Mouse (Mus musculus) macrophage (primary cell): ENCODE results near the gene March11. TPM values are rescaled to one million over a fixed set of nuclear protein-coding genes. Genes with fewer than 3 reads are reported as not detected.

Experiments
- H3K27ac ChIP-seq: fragments of 350-480 bp; formaldehyde crosslinking; 2 replicates; pipeline ENCODE4 v1.9.0; 2021
- H3K36me3 ChIP-seq: fragments of 350-480 bp; formaldehyde crosslinking; 2 replicates; pipeline ENCODE4 v1.9.0; 2021; ENCODE audit errors: inconsistent target
- H3K4me3 ChIP-seq: fragments of 350-480 bp; formaldehyde crosslinking; 2 replicates; pipeline ENCODE4 v1.9.0; 2021; ENCODE audit errors: inconsistent target
- H3K79me2 ChIP-seq: fragments of 350-480 bp; formaldehyde crosslinking; 2 replicates; pipeline ENCODE4 v1.9.0; 2021; ENCODE audit errors: inconsistent target
- WGBS: methylation state at CpG from one replicate; pipeline ENCODE4 v1.1.7; 2026; ENCODE audit warnings: inconsistent platforms; ENCODE audit not compliant: missing documents; 5-methylcytosine and 5-hydroxymethylcytosine counted together
- polyA plus RNA-seq: library from polyadenylated mRNA; stranded (reverse); fragments of 250-400 nt; gene quantifications from 3 replicates; pipeline ENCODE4 v1.2.4, GENCODE M21; 2018; ENCODE audit warnings: inconsistent platforms

March11 gene
- polyA plus RNA-seq, 1 experiment from 2014 or later, result not detected

DNA sequence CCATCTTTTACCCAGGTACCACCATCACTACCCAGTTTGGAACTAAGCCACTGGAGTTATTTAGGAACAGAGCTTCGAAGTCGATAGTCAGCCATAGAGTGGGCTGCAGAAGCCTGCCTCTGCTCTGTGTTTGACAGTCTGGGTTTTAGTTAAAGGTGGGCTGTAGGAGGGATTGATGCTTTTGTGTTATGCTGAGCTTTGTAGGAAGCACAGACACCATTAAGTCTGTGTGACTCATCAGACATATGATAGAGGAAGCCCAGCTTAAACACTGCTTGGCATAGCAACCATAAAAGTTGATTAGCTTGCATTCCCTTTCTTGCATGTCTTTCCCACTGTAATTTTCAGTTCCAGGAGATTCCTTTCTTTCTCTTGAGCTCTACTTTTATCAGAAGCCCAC lies 87.7 kb downstream of the March11 start:
- 100% methylated on average over 2 of the region's 2 CpGs for WGBS
- no peak overlapping the region for H3K4me3 ChIP-seq
- no peaks in the 10 kb centered on the region for H3K79me2 ChIP-seq
- H3K27ac ChIP-seq, result no peak overlapping the region
- no peaks in the 10 kb centered on the region for H3K36me3 ChIP-seq

DNA sequence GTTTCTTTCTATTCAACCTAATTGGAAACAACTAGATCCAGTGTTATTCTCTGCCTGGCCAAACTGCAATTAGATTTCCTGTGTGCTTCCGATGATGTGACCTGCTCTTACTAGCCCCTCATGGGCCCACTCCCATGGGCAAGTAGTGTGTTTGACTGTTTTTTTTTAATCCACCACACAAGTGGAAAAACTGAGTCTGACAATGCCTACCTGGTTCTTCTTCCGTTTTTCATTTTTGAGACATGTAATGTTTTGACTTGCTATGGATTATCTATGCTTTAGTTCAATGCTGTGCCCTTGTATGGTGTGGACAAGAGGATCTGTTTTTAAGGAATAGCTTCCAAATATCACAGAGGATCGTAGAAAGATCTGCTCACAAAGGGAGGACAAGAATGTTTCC lies 116.4 kb downstream of the March11 start:
- WGBS, result 81% methylated on average over 3 of the region's 3 CpGs

DNA sequence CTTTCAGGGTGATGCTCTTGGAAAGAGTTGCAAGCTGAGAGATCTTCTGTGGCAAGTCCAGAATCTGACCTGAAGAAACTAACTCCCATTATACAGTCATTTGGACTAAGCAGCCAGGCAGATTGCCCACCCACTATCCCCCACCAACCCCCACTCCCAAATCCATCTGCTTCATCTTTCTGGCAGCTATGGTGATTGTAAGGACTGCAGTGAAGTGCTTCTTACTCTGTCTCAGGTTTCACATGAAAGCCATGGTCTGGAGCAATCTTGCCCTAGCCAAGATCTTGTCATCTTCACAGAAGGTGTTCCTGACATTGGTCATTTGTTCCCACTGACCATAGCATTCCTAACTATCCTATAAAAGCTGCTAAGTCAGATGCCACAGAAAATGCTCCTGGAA lies 117.4 kb downstream of the March11 start:
- H3K27ac ChIP-seq, result no peak overlapping the region
- no peaks in the 10 kb centered on the region for H3K36me3 ChIP-seq
- no peaks in the 10 kb centered on the region for H3K79me2 ChIP-seq
- H3K4me3 ChIP-seq, result no peak overlapping the region

More for the DNA sequence above, 116.4 kb downstream of the March11 start:
- no peaks in the 10 kb centered on the region for H3K79me2 ChIP-seq
- no peak overlapping the region for H3K4me3 ChIP-seq
- no peak overlapping the region for H3K27ac ChIP-seq
- no peaks in the 10 kb centered on the region for H3K36me3 ChIP-seq

DNA sequence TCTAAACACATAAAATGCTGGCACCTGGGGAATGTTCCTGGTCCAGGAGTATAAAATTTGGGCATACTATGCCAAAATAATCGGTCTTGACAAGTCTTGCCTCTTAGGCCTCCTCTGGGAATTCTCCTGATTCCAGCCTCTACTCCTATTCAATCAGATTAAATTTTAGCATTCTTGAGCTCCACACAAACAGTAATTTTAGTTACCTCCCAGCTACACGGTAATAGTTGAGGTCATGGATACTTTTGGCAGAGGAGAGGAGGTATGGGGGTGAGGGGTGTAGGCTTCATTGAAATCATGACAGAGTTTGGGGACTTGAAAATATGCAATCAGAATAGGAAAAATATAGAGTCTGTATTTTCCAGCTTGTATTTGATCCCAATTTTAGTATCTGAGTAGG lies 121.7 kb downstream of the March11 start:
- WGBS, result 89% methylated on average over 2 of the region's 2 CpGs
- no peaks in the 10 kb centered on the region for H3K79me2 ChIP-seq
- no peaks in the 10 kb centered on the region for H3K36me3 ChIP-seq
- no peak overlapping the region for H3K27ac ChIP-seq
- no peak overlapping the region for H3K4me3 ChIP-seq

DNA sequence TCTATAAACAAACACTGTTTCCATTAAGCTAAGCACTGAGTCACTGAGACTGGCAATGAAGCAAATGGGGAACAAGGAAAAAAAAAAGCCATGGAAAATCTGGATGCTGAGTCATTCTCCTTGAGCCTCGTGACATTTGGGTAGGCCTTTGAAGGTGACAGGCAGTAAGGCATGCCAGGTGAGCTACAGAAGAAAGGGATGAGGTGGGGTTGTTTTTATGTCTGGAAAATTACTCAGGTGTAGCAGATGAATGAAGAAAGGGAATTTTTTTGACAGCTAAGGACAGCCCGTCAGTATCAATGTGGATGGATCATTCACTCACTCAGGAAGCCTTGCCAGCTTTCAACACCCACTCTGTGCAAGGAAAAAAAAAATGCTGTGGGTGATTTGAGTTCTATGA lies 123.8 kb downstream of the March11 start:
- Histone ChIP-seq H3K79me2 (no peaks in the 10 kb centered on the region), H3K36me3 (no peaks in the 10 kb centered on the region), H3K27ac (no peak overlapping the region), H3K4me3 (no peak overlapping the region)
- WGBS, result 71% methylated on average over 2 of the region's 2 CpGs

DNA sequence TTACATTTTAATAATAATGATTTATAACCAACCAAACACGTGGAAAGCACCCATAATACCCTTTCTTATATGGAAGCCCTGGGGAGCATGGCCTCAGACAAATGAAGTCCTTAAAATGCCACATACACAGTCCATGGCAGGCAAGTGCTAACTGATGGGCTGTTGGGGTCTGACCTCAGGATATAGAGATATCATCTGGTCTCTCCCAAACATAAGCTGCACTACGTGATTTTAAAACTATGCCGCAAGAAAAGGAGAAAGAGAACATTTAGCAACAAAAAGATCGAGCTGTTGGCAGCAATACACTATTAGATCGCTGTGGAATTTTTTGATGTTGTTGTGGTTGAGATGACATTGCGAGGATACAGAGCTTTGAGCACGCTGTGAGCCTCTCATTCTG lies 126.9 kb downstream of the March11 start:
- no peak overlapping the region for H3K27ac ChIP-seq
- H3K4me3 ChIP-seq, result no peak overlapping the region
- WGBS, result 85% methylated on average over 7 of the region's 7 CpGs
- no peaks in the 10 kb centered on the region for H3K79me2 ChIP-seq
- no peaks in the 10 kb centered on the region for H3K36me3 ChIP-seq

DNA sequence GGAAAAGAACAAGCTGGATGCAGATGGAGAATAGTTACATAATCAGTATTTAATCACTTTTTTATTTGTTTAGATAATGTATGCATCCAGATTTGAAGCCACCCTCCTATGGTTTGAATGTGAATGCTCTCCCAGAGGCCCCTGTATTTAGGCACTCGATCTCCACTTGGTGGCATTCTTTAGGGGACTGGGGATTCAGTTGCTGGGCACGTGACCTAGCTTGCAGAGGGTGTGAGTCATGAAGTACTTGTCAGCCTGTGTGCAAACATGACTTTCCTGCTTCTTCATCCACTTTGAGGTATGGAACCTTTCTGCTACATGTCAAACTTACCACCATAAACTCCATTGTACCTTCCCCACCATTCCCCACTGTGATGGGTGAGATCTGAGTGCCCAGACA lies 128.3 kb downstream of the March11 start:
- 69% methylated on average over 2 of the region's 2 CpGs for WGBS
- Histone ChIP-seq H3K79me2 (no peaks in the 10 kb centered on the region), H3K4me3 (no peak overlapping the region), H3K27ac (no peak overlapping the region), H3K36me3 (no peaks in the 10 kb centered on the region)
